Mouse (Mus musculus) MEL (cell line): ENCODE measurements around the gene Itpr1. TPM values are rescaled to one million over a fixed set of nuclear protein-coding genes. Genes with fewer than 3 reads are reported as not detected.
A peak's percentile ranks its signal among the peaks of the same experiment; 100 is the strongest.

Experiments used
- DNase-seq: peaks from one replicate; pipeline ENCODE4 v3.0.0; 2011; ENCODE audit warnings: low read depth, low spot score
- H3K27ac ChIP-seq: 2 replicates; pipeline ENCODE4 v1.5.1; 2012; ENCODE audit warnings: low read depth, mild to moderate bottlenecking, control low read depth, low read length, moderate library complexity; ENCODE audit not compliant: control insufficient read depth
- H3K27me3 ChIP-seq, 2 experiments: fragments of 150-350 bp in 1 of 2; sonication (generic) in 1 of 2; 2 replicates each; pipeline ENCODE4 v1.6.1; 2012; ENCODE audit warnings: low read length in 2 of 2, mild to moderate bottlenecking in 2 of 2, improper control_type of control experiment in 1 of 2, moderate library complexity in 1 of 2; ENCODE audit not compliant: insufficient read depth in 2 of 2, control insufficient read depth in 1 of 2
- H3K36me3 ChIP-seq, 2 experiments: 2 replicates each; pipeline ENCODE4 v1.6.1; 2012 to 2014; ENCODE audit warnings: low read length in 2 of 2, improper control_type of control experiment in 1 of 2, inconsistent platforms in 1 of 2, mild to moderate bottlenecking in 1 of 2; ENCODE audit not compliant: insufficient read depth in 2 of 2, control insufficient read depth in 1 of 2
- H3K4me1 ChIP-seq, 2 experiments: fragments of 150-350 bp in 1 of 2; sonication (generic) in 1 of 2; 2 replicates each; pipeline ENCODE4 v1.6.1; 2012; ENCODE audit warnings: low read length in 2 of 2, improper control_type of control experiment in 1 of 2, mild to moderate bottlenecking in 1 of 2; ENCODE audit not compliant: insufficient read depth in 2 of 2, control insufficient read depth in 1 of 2
- H3K4me3 ChIP-seq, 2 experiments: fragments of 150-350 bp in 1 of 2; sonication (generic) in 1 of 2; 2 replicates each; pipeline ENCODE4 v1.5.1; 2012; ENCODE audit warnings: low read depth in 2 of 2, low read length in 2 of 2, mild to moderate bottlenecking in 2 of 2, moderate library complexity in 2 of 2, control low read depth in 1 of 2, improper control_type of control experiment in 1 of 2; ENCODE audit not compliant: control insufficient read depth in 1 of 2, insufficient read depth in 1 of 2
- H3K79me2 ChIP-seq: 2 replicates; pipeline ENCODE4 v1.6.1; 2012; ENCODE audit warnings: mild to moderate bottlenecking, low read length, moderate library complexity; ENCODE audit not compliant: control insufficient read depth, poor library complexity, insufficient read depth
- H3K9ac ChIP-seq: 2 replicates; pipeline ENCODE4 v1.6.1; 2012; ENCODE audit warnings: low read depth, mild to moderate bottlenecking, control low read depth, low read length, moderate library complexity; ENCODE audit not compliant: control insufficient read depth, poor library complexity, severe bottlenecking
- H3K9me3 ChIP-seq: fragments of 150-350 bp; sonication (generic); replicated peaks from 2 replicates; pipeline ENCODE4 v1.6.1; 2012; ENCODE audit warnings: mild to moderate bottlenecking, low read length, improper control_type of control experiment, moderate library complexity; ENCODE audit not compliant: insufficient read depth
- BHLHE40 ChIP-seq: IDR thresholded peaks from 2 replicates; pipeline ENCODE4 v1.6.1; 2012; ENCODE audit warnings: low read depth, mild to moderate bottlenecking, inconsistent platforms, low read length, improper control_type of control experiment, borderline replicate concordance
- CTCF ChIP-seq, 3 experiments: IDR thresholded peaks in 2 of 3; conservative IDR thresholded peaks in 1 of 3; 2 replicates each; pipeline ENCODE4 v1.5.1; 2011 to 2012; ENCODE audit warnings: low read length in 3 of 3, low read depth in 2 of 3, mild to moderate bottlenecking in 2 of 3, improper control_type of control experiment in 1 of 3, inconsistent platforms in 1 of 3, mixed read lengths in 1 of 3, moderate library complexity in 1 of 3; ENCODE audit not compliant: control insufficient read depth in 1 of 3, insufficient read depth in 1 of 3, poor library complexity in 1 of 3, severe bottlenecking in 1 of 3
- ELF1 ChIP-seq: IDR thresholded peaks from 2 replicates; pipeline ENCODE4 v1.6.1; 2014; ENCODE audit warnings: low read depth, mild to moderate bottlenecking, inconsistent platforms, low read length, improper control_type of control experiment, moderate library complexity
- EP300 ChIP-seq, 2 experiments: IDR thresholded peaks; 2 replicates each; pipeline ENCODE4 v1.6.1; 2011; ENCODE audit warnings: improper control_type of control experiment in 2 of 2, low read length in 2 of 2, low read depth in 1 of 2, mild to moderate bottlenecking in 1 of 2
- ETS1 ChIP-seq: IDR thresholded peaks from 2 replicates; pipeline ENCODE4 v1.6.1; 2012; ENCODE audit warnings: low read depth, mild to moderate bottlenecking, inconsistent platforms, low read length, improper control_type of control experiment, moderate library complexity
- GATA1 ChIP-seq: IDR thresholded peaks from 2 replicates; pipeline ENCODE4 v1.6.1; 2011; ENCODE audit warnings: low read depth, low read length, improper control_type of control experiment
- JUND ChIP-seq: IDR thresholded peaks from 2 replicates; pipeline ENCODE4 v1.6.1; 2011; ENCODE audit warnings: low read depth, mild to moderate bottlenecking, improper control_type of control experiment, low read length
- MAFK ChIP-seq: IDR thresholded peaks from 2 replicates; pipeline ENCODE4 v1.6.1; 2011; ENCODE audit warnings: low read depth, mild to moderate bottlenecking, low read length, improper control_type of control experiment, borderline replicate concordance
- MAX ChIP-seq: IDR thresholded peaks from 2 replicates; pipeline ENCODE4 v1.6.1; 2011; ENCODE audit warnings: low read length, improper control_type of control experiment
- MEF2A ChIP-seq: IDR thresholded peaks from 2 replicates; pipeline ENCODE4 v1.6.1; 2014; ENCODE audit warnings: low read depth, mild to moderate bottlenecking, inconsistent platforms, low read length, improper control_type of control experiment; ENCODE audit not compliant: poor library complexity, insufficient replicate concordance, severe bottlenecking; ENCODE audit errors: extremely low read depth
- MXI1 ChIP-seq: IDR thresholded peaks from 2 replicates; pipeline ENCODE4 v1.6.1; 2011; ENCODE audit warnings: mild to moderate bottlenecking, low read depth, low read length, improper control_type of control experiment
- NRF1 ChIP-seq: IDR thresholded peaks from 2 replicates; pipeline ENCODE4 v1.6.1; 2014; ENCODE audit warnings: low read depth, mild to moderate bottlenecking, inconsistent platforms, low read length, improper control_type of control experiment, moderate library complexity; ENCODE audit not compliant: poor library complexity, insufficient read depth, severe bottlenecking
- POLR2AphosphoS5 ChIP-seq: IDR thresholded peaks from 2 replicates; pipeline ENCODE4 v1.6.1; 2012; ENCODE audit warnings: low read depth, borderline replicate concordance, mild to moderate bottlenecking, inconsistent platforms, low read length, moderate library complexity, mixed read lengths
- RAD21 ChIP-seq: IDR thresholded peaks from 2 replicates; pipeline ENCODE4 v1.6.1; 2011; ENCODE audit warnings: mild to moderate bottlenecking, low read depth, low read length, improper control_type of control experiment
- RCOR1 ChIP-seq: IDR thresholded peaks from 2 replicates; pipeline ENCODE4 v1.6.1; 2012; ENCODE audit warnings: low read depth, mild to moderate bottlenecking, inconsistent platforms, low read length, improper control_type of control experiment
- SIN3A ChIP-seq: IDR thresholded peaks from 2 replicates; pipeline ENCODE4 v1.6.1; 2012; ENCODE audit warnings: low read length, improper control_type of control experiment, inconsistent platforms
- SMC3 ChIP-seq: IDR thresholded peaks from 2 replicates; pipeline ENCODE4 v1.6.1; 2011; ENCODE audit warnings: low read depth, low read length, improper control_type of control experiment
- TAL1 ChIP-seq: IDR thresholded peaks from 2 replicates; pipeline ENCODE4 v1.6.1; 2012; ENCODE audit warnings: mild to moderate bottlenecking, inconsistent platforms, low read length, moderate library complexity, mixed read lengths
- TCF12 ChIP-seq: IDR thresholded peaks from 2 replicates; pipeline ENCODE4 v1.6.1; 2014; ENCODE audit warnings: low read depth, mild to moderate bottlenecking, inconsistent platforms, low read length, improper control_type of control experiment, moderate library complexity
- UBTF ChIP-seq: IDR thresholded peaks from 2 replicates; pipeline ENCODE4 v1.6.1; 2012; ENCODE audit warnings: low read depth, mild to moderate bottlenecking, inconsistent platforms, low read length, improper control_type of control experiment, moderate library complexity, borderline replicate concordance; ENCODE audit not compliant: insufficient read depth
- USF1 ChIP-seq: IDR thresholded peaks from 2 replicates; pipeline ENCODE4 v1.6.1; 2014; ENCODE audit warnings: low read depth, mild to moderate bottlenecking, inconsistent platforms, low read length, improper control_type of control experiment, moderate library complexity
- ZC3H11A ChIP-seq: IDR thresholded peaks from 2 replicates; pipeline ENCODE4 v1.6.1; 2012; ENCODE audit warnings: low read depth, mild to moderate bottlenecking, inconsistent platforms, low read length, improper control_type of control experiment
- ZMIZ1 ChIP-seq: IDR thresholded peaks from 2 replicates; pipeline ENCODE4 v1.6.1; 2012; ENCODE audit warnings: low read depth, mild to moderate bottlenecking, inconsistent platforms, low read length, improper control_type of control experiment, moderate library complexity
- polyA plus RNA-seq, 2 experiments: library from polyadenylated mRNA; stranded (reverse) in 1 of 2; unstranded in 1 of 2; fragments of >175 nt in 1 of 2; fragments of >200 nt in 1 of 2; gene quantifications; 2 replicates each; pipeline versions ENCODE4 v1.2.1 to v1.2.4; 2012; ENCODE audit warnings: low replicate concordance in 2 of 2, low read depth in 1 of 2; ENCODE audit not compliant: insufficient read length in 2 of 2, insufficient read depth in 1 of 2, missing spikeins in 1 of 2
- total RNA-seq: library from RNA; depleted of rRNA; stranded (reverse); fragments of 300-350 nt; gene quantifications from 2 replicates; pipeline ENCODE4 v1.2.3, GENCODE M21; 2012

The Itpr1 gene
- total and polyA plus RNA-seq, 3 experiments: 15.6 to 19.0 TPM; not detected in 1

DNA sequence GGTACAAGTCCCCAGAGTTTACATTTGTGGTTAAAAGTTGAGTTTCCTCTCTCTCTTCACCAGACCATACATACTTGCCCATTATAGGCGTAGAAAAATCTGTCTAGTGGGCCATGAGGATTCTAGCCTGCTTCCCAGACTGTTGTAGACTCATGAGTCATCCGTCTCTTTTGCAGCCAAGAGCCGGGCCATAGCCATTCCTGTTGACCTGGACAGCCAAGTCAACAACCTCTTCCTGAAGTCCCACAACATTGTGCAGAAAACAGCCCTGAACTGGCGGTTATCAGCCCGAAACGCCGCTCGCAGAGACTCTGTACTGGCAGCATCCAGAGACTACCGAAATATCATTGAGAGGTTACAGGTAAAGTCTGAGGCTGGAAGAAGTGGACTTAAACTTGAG lies 200.7 kb downstream of the Itpr1 start:
- Histone ChIP-seq H3K36me3 (no peaks in the 10 kb centered on the region), H3K4me3 (no peak overlapping the region), H3K4me1 (no peaks in the 10 kb centered on the region), H3K9me3 (no peaks in the 10 kb centered on the region), H3K79me2 (no peaks in the 10 kb centered on the region), H3K9ac (no peak overlapping the region), H3K27me3 (no peaks in the 10 kb centered on the region), H3K27ac (no peak overlapping the region)
- DNase-seq: no peak
- no peak for TF ChIP-seq BHLHE40
- TF ChIP-seq RAD21: no peak
- TF ChIP-seq ZC3H11A: no peak
- TF ChIP-seq MXI1: no peak
- no peak for TF ChIP-seq JUND
- TF ChIP-seq UBTF: no peak
- no peak for TF ChIP-seq POLR2AphosphoS5
- TF ChIP-seq CTCF (IDR thresholded peaks at IDR 0.05 in 2 of 3, conservative IDR thresholded peaks at IDR 0.05 in 1 of 3; ENCODE audit: control insufficient read depth in 1 of 3, insufficient read depth in 1 of 3, low read depth in 2 of 3, low read length in 3 of 3, poor library complexity in 1 of 3, severe bottlenecking in 1 of 3): no peak
- no peak for TF ChIP-seq EP300 (IDR thresholded peaks at IDR 0.05; ENCODE audit: low read depth in 1 of 2, low read length in 2 of 2)
- no peak for TF ChIP-seq ELF1
- no peak for TF ChIP-seq TCF12
- TF ChIP-seq ETS1: no peak
- no peak for TF ChIP-seq RCOR1
- TF ChIP-seq MEF2A: no peak
- TF ChIP-seq TAL1: no peak
- no peak for TF ChIP-seq SMC3

DNA sequence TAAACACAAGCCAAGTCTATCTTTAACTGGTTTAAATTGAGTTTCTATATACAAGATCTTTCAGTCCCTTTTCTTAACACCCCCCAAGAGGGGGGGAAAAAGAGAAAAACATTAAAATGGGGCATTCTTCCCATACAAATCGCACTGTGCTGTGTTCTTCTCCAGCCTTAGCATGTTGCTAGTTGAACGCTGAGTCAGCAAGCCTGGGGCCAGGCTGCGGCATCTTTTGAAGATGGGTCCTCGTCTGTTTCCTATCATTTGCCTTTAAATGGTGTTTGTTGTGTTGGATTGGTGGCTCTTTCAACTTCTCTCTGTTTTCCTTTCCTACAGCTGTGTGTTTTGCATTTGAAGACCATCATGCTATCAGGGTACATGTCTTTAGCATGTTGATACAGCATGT lies 203.0 kb downstream of the Itpr1 start:
- Histone ChIP-seq H3K79me2 (no peaks in the 10 kb centered on the region), H3K9ac (no peak overlapping the region), H3K27me3 (no peaks in the 10 kb centered on the region)
- TF ChIP-seq MAFK (peak; percentile 24; the same call in 1 of the 2 replicates), NRF1 (no peak), SMC3 (no peak), SIN3A (no peak), USF1 (no peak), TCF12 (no peak), ZMIZ1 (no peak), MAX (no peak), GATA1 (no peak)
- TF ChIP-seq, all 39 proteins: peak for 1
- Histone ChIP-seq H3K4me1 (no peaks in the 10 kb centered on the region), H3K9me3 (no peaks in the 10 kb centered on the region), H3K4me3 (no peak overlapping the region), H3K36me3 (no peaks in the 10 kb centered on the region), H3K27ac (no peak overlapping the region)
- no peak for DNase-seq
